21 mouse cellular contexts compared by ENCODE assay signal in genomic region chr11:8213130-8213529, GRCm38 (mm10).
"Had no signal": no experiment of that assay in that cellular context is flagged by ENCODE, and none has a peak within 500 bp of the region (broad histone marks: within the 10 kb centered on the region; RNA-seq: fewer than 3 reads in every experiment).

No protein-coding gene starts in this region.

- H3K4me1 ChIP-seq: heart, embryonic 10.5 days; heart, embryonic 12.5 days; intestine, embryonic 15.5 days; limb, embryonic 10.5 days; limb, embryonic 12.5 days had no signal

- H3K36me3 ChIP-seq: heart, embryonic 10.5 days; heart, embryonic 12.5 days; intestine, embryonic 15.5 days; limb, embryonic 10.5 days; limb, embryonic 12.5 days had no signal

- H3K9me3 ChIP-seq: heart, embryonic 10.5 days; heart, embryonic 12.5 days; intestine, embryonic 15.5 days; limb, embryonic 10.5 days; limb, embryonic 12.5 days had no signal

- DNase-seq: gastrocnemius, adult 2 months; gastrocnemius, postnatal 10 days; gastrocnemius, postnatal 25 days; heart, adult 18-20 months; heart, postnatal 10 days; heart, postnatal 4 days; kidney, adult 18-20 months; kidney, adult 8-10 months; kidney, postnatal 25 days; liver had no signal

- H3K27ac ChIP-seq: heart, embryonic 10.5 days; hindbrain, embryonic 14.5 days; intestine, embryonic 15.5 days; layer of hippocampus, adult 2 months; left cerebral cortex, adult 2 months; limb, embryonic 10.5 days; limb, embryonic 12.5 days had no signal

- H3K4me3 ChIP-seq: gastrocnemius, adult 2 months; heart, embryonic 10.5 days; heart, embryonic 12.5 days; intestine, embryonic 15.5 days; layer of hippocampus, adult 2 months; left cerebral cortex, adult 2 months; limb, embryonic 10.5 days; limb, embryonic 12.5 days had no signal

- H3K9ac ChIP-seq: heart, embryonic 12.5 days; hindbrain, embryonic 14.5 days; intestine, embryonic 15.5 days; limb, embryonic 12.5 days had no signal

- H3K27me3 ChIP-seq: heart, embryonic 12.5 days; intestine, embryonic 15.5 days; limb, embryonic 12.5 days had no signal

- H3K4me2 ChIP-seq: heart, embryonic 12.5 days; hindbrain, embryonic 14.5 days; intestine, embryonic 15.5 days; limb, embryonic 12.5 days had no signal

- ATAC-seq: forebrain, embryonic 16.5 days; inflammation-experienced regulatory T-cells, adult 6 months; intestine, embryonic 15.5 days; intestine, postnatal 0 days had no signal
